ENCODE assay signal across 28 mouse cellular contexts in the genomic region with DNA sequence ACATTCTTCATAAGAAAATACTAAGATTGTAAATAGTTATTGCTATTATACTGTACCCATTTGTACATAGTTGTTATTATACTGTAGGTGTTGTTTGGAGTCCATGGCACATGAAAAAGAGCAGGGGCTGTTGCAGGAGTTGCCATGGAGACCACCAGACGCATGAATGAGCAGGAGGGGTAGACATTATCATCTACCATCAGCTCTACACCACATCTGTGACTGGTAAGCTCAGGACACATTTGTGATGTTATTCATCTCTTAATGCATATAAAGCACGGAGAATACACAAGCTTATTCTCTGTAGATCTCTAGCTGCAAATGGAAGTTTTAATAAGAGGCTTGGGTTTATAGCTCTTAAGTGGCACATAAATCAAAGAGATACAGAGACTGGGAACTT.
DNase-seq lines count a peak whose midpoint lies in the region; ATAC-seq and TF ChIP-seq lines count a peak whose summit lies in the region.
"Had no signal": no experiment of that assay in that cellular context is flagged by ENCODE, and none has a peak within 500 bp of the region (broad histone marks: within the 10 kb centered on the region; RNA-seq: fewer than 3 reads in every experiment).

No protein-coding gene starts in this region.

- no peak for TF ChIP-seq CTCF in hindbrain, postnatal 0 days (IDR thresholded peaks at IDR 0.05; ENCODE audit: low read depth)
- no peak for TF ChIP-seq CTCF in midbrain, postnatal 0 days (IDR thresholded peaks at IDR 0.05)
- no peak for TF ChIP-seq CTCF in brain, embryonic 14.5 days (IDR thresholded peaks at IDR 0.05; ENCODE audit: borderline replicate concordance, extremely low read depth, insufficient read depth, insufficient read length)

- WGBS in hindbrain, postnatal 0 days = 46% methylated on average over 2 of the region's 2 CpGs
- 61% methylated on average over 2 of the region's 2 CpGs for WGBS in hindbrain, embryonic 12.5 days
- WGBS in midbrain, postnatal 0 days = 53% methylated on average over 2 of the region's 2 CpGs
- 55% methylated on average over 2 of the region's 2 CpGs for WGBS in midbrain, embryonic 15.5 days
- 35% methylated on average over 2 of the region's 2 CpGs for WGBS in neural tube, embryonic 15.5 days

- H3K4me2 ChIP-seq in hindbrain, postnatal 0 days (ENCODE audit: low read depth, low read length) = no peak overlapping the region
- no peak overlapping the region for H3K4me2 ChIP-seq in hindbrain, embryonic 12.5 days (replicated peaks)
- H3K4me2 ChIP-seq in midbrain, postnatal 0 days (ENCODE audit: low read depth, low read length, poor library complexity, severe bottlenecking) = no peak overlapping the region
- H3K4me2 ChIP-seq in midbrain, embryonic 15.5 days = no peak overlapping the region
- no peak overlapping the region for H3K4me2 ChIP-seq in neural tube, embryonic 15.5 days
- H3K4me2 ChIP-seq: embryonic facial prominence, embryonic 13.5 days; forebrain, embryonic 12.5 days; heart, embryonic 12.5 days; heart, embryonic 15.5 days; hindbrain, embryonic 15.5 days had no signal

- no peaks in the 10 kb centered on the region for H3K9me3 ChIP-seq in hindbrain, postnatal 0 days (ENCODE audit: low read length)
- H3K9me3 ChIP-seq in hindbrain, embryonic 12.5 days (replicated peaks) = no peaks in the 10 kb centered on the region
- H3K9me3 ChIP-seq in midbrain, postnatal 0 days (ENCODE audit: low read length) = no peaks in the 10 kb centered on the region
- H3K9me3 ChIP-seq in midbrain, embryonic 15.5 days = no peaks in the 10 kb centered on the region
- no peaks in the 10 kb centered on the region for H3K9me3 ChIP-seq in neural tube, embryonic 15.5 days (replicated peaks)
- H3K9me3 ChIP-seq: embryonic facial prominence, embryonic 10.5 days; embryonic facial prominence, embryonic 13.5 days; forebrain, embryonic 12.5 days; heart, embryonic 12.5 days; heart, embryonic 15.5 days; hindbrain, embryonic 10.5 days; hindbrain, embryonic 15.5 days had no signal

- ATAC-seq in hindbrain, postnatal 0 days = 0 out of 2 replicates have a peak, but pooled peaks have one; percentile 32
- no peak for ATAC-seq in hindbrain, embryonic 12.5 days (ENCODE audit: low FRiP score)
- no peak for ATAC-seq in midbrain, postnatal 0 days (ENCODE audit: low FRiP score)
- ATAC-seq in midbrain, embryonic 15.5 days (replicated peaks) = no peak
- ATAC-seq in neural tube, embryonic 15.5 days (ENCODE audit: low FRiP score) = peak; percentile 88
- ATAC-seq: CD4-positive, CD25-positive, alpha-beta regulatory T cell, adult 4 months; forebrain, embryonic 16.5 days; inflammation-experienced regulatory T-cells, adult 6 months had no signal

- no peak overlapping the region for H3K27ac ChIP-seq in hindbrain, postnatal 0 days
- no peak overlapping the region for H3K27ac ChIP-seq in hindbrain, embryonic 12.5 days
- no peak overlapping the region for H3K27ac ChIP-seq in midbrain, postnatal 0 days (ENCODE audit: low read depth, low read length)
- H3K27ac ChIP-seq in midbrain, embryonic 15.5 days = no peak overlapping the region
- no peak overlapping the region for H3K27ac ChIP-seq in neural tube, embryonic 15.5 days (replicated peaks)
- H3K27ac ChIP-seq: embryonic facial prominence, embryonic 10.5 days; embryonic facial prominence, embryonic 13.5 days; forebrain, embryonic 12.5 days; gastrocnemius, adult 2 months; heart, embryonic 15.5 days; hindbrain, embryonic 10.5 days; hindbrain, embryonic 15.5 days had no signal

- H3K4me3 ChIP-seq in hindbrain, postnatal 0 days (ENCODE audit: low read length) = no peak overlapping the region
- H3K4me3 ChIP-seq in hindbrain, embryonic 12.5 days = no peak overlapping the region
- H3K4me3 ChIP-seq in midbrain, postnatal 0 days (ENCODE audit: low read depth, low read length) = no peak overlapping the region
- no peak overlapping the region for H3K4me3 ChIP-seq in midbrain, embryonic 15.5 days
- no peak overlapping the region for H3K4me3 ChIP-seq in neural tube, embryonic 15.5 days (replicated peaks)
- H3K4me3 ChIP-seq: embryonic facial prominence, embryonic 10.5 days; embryonic facial prominence, embryonic 13.5 days; erythroblast, embryonic 14.5 days; forebrain, embryonic 12.5 days; gastrocnemius, adult 2 months; heart, embryonic 12.5 days; heart, embryonic 15.5 days; hindbrain, embryonic 10.5 days; hindbrain, embryonic 15.5 days had no signal

- H3K4me1 ChIP-seq in hindbrain, postnatal 0 days (ENCODE audit: insufficient read depth, low read length) = no peaks in the 10 kb centered on the region
- H3K4me1 ChIP-seq in hindbrain, embryonic 12.5 days = no peaks in the 10 kb centered on the region
- no peaks in the 10 kb centered on the region for H3K4me1 ChIP-seq in midbrain, postnatal 0 days (ENCODE audit: insufficient read depth, low read length)
- H3K4me1 ChIP-seq in midbrain, embryonic 15.5 days = no peaks in the 10 kb centered on the region
- H3K4me1 ChIP-seq in neural tube, embryonic 15.5 days = peaks cover 5% of the 10 kb centered on the region; the same call in 1 of the 2 replicates
- H3K4me1 ChIP-seq: embryonic facial prominence, embryonic 10.5 days; embryonic facial prominence, embryonic 13.5 days; forebrain, embryonic 12.5 days; heart, embryonic 15.5 days; hindbrain, embryonic 10.5 days; hindbrain, embryonic 15.5 days had no signal

- H3K9ac ChIP-seq in hindbrain, postnatal 0 days (replicated peaks; ENCODE audit: low read length) = no peak overlapping the region
- no peak overlapping the region for H3K9ac ChIP-seq in hindbrain, embryonic 12.5 days
- H3K9ac ChIP-seq in midbrain, postnatal 0 days (replicated peaks; ENCODE audit: low read length, poor library complexity, severe bottlenecking) = no peak overlapping the region
- no peak overlapping the region for H3K9ac ChIP-seq in midbrain, embryonic 15.5 days
- no peak overlapping the region for H3K9ac ChIP-seq in neural tube, embryonic 15.5 days (replicated peaks)
- H3K9ac ChIP-seq: embryonic facial prominence, embryonic 13.5 days; forebrain, embryonic 12.5 days; heart, embryonic 12.5 days; heart, embryonic 15.5 days; hindbrain, embryonic 15.5 days had no signal

- no peak for TF ChIP-seq POLR2A in brain, embryonic 14.5 days (IDR thresholded peaks at IDR 0.05; ENCODE audit: borderline replicate concordance, extremely low read depth, insufficient read depth, insufficient read length, poor library complexity, severe bottlenecking)

- no peaks in the 10 kb centered on the region for H3K36me3 ChIP-seq in hindbrain, postnatal 0 days (ENCODE audit: insufficient read depth, low read length)
- H3K36me3 ChIP-seq in hindbrain, embryonic 12.5 days = no peaks in the 10 kb centered on the region
- H3K36me3 ChIP-seq in midbrain, postnatal 0 days (ENCODE audit: insufficient read depth, low read length) = no peaks in the 10 kb centered on the region
- no peaks in the 10 kb centered on the region for H3K36me3 ChIP-seq in midbrain, embryonic 15.5 days (replicated peaks)
- H3K36me3 ChIP-seq in neural tube, embryonic 15.5 days = no peaks in the 10 kb centered on the region
- H3K36me3 ChIP-seq: embryonic facial prominence, embryonic 10.5 days; embryonic facial prominence, embryonic 13.5 days; forebrain, embryonic 12.5 days; heart, embryonic 12.5 days; heart, embryonic 15.5 days; hindbrain, embryonic 10.5 days; hindbrain, embryonic 15.5 days had no signal

- DNase-seq in hindbrain, postnatal 0 days (ENCODE audit: low spot score) = peak; percentile 26
- DNase-seq in midbrain, postnatal 0 days (ENCODE audit: low spot score) = peak; percentile 10
- DNase-seq in brain, embryonic 14.5 days (ENCODE audit: low read depth) = peak; percentile 40
- DNase-seq: adrenal gland, adult 2 months; adrenal gland, postnatal 14 days; cerebellum, adult 11-12 months; cerebellum, adult 8-10 months; cerebellum, postnatal 36 days; embryo, embryonic 11 days; gastrocnemius, adult 2 months; gastrocnemius, postnatal 14 days; heart, adult 18-20 months; heart, postnatal 10 days; heart, postnatal 36 days had no signal

- no peaks in the 10 kb centered on the region for H3K27me3 ChIP-seq in hindbrain, postnatal 0 days (ENCODE audit: insufficient read depth, low read length)
- no peaks in the 10 kb centered on the region for H3K27me3 ChIP-seq in hindbrain, embryonic 12.5 days
- no peaks in the 10 kb centered on the region for H3K27me3 ChIP-seq in midbrain, postnatal 0 days (ENCODE audit: insufficient read depth, low read length)
- H3K27me3 ChIP-seq in midbrain, embryonic 15.5 days (replicated peaks) = no peaks in the 10 kb centered on the region
- no peaks in the 10 kb centered on the region for H3K27me3 ChIP-seq in neural tube, embryonic 15.5 days (replicated peaks)
- H3K27me3 ChIP-seq: embryonic facial prominence, embryonic 13.5 days; forebrain, embryonic 12.5 days; heart, embryonic 12.5 days; heart, embryonic 15.5 days; hindbrain, embryonic 15.5 days had no signal

Comparison
In these comparisons a context has a peak if more than half of its experiments do, and no peak if none do; other contexts are left out.
1. ATAC-seq: peak in hindbrain, postnatal 0 days (single experiment) and neural tube, embryonic 15.5 days (single experiment); none in hindbrain, embryonic 12.5 days (single experiment), midbrain, postnatal 0 days (single experiment) and midbrain, embryonic 15.5 days (single experiment).
2. Peak in every context shown above with its lines, with median percentiles within 50 percentile points of each other: DNase-seq.